Mouse (Mus musculus) heart, embryonic 16.5 days (tissue): ENCODE results near the gene Fance. TPM values are rescaled to one million over a fixed set of nuclear protein-coding genes. Genes with fewer than 3 reads are reported as not detected.

Source experiments
- ATAC-seq: fragments of 200-750 bp; cut with Nextera tagmentation; replicated peaks from 2 replicates; pipeline ENCODE4 v1.8.0; 2017; ENCODE audit warnings: moderate number of reproducible peaks; ENCODE audit not compliant: insufficient read depth, low FRiP score; ENCODE audit errors: extremely low read depth
- H3K27ac ChIP-seq: fragments of 300-500 bp; sonication (generic); 2 replicates; pipeline ENCODE4 v1.5.1; 2014; ENCODE audit warnings: mild to moderate bottlenecking, low read length, control low read depth, moderate library complexity
- H3K27me3 ChIP-seq: fragments of 300-500 bp; sonication (generic); 2 replicates; pipeline ENCODE4 v1.6.1; 2014; ENCODE audit warnings: low read length, mixed read lengths; ENCODE audit not compliant: control insufficient read depth, insufficient read depth
- H3K36me3 ChIP-seq: fragments of 300-500 bp; sonication (generic); 2 replicates; pipeline ENCODE4 v1.6.1; 2014; ENCODE audit not compliant: control insufficient read depth, insufficient read depth
- H3K4me1 ChIP-seq: fragments of 300-500 bp; sonication (generic); 2 replicates; pipeline ENCODE4 v1.6.1; 2014; ENCODE audit warnings: low read length, mixed read lengths; ENCODE audit not compliant: control insufficient read depth, insufficient read depth
- H3K4me2 ChIP-seq: fragments of 300-500 bp; sonication (generic); 2 replicates; pipeline ENCODE4 v1.6.1; 2014; ENCODE audit warnings: low read depth, mild to moderate bottlenecking, control low read depth, low read length
- H3K4me3 ChIP-seq: fragments of 300-500 bp; sonication (generic); 2 replicates; pipeline ENCODE4 v1.5.1; 2014; ENCODE audit warnings: mild to moderate bottlenecking, control low read depth, low read length
- H3K9ac ChIP-seq: fragments of 300-500 bp; sonication (generic); 2 replicates; pipeline ENCODE4 v1.6.1; 2014; ENCODE audit warnings: low read length, control low read depth
- H3K9me3 ChIP-seq: fragments of 300-500 bp; sonication (generic); replicated peaks from 2 replicates; pipeline ENCODE4 v1.6.1; 2016; ENCODE audit warnings: low read length; ENCODE audit not compliant: control insufficient read depth
- WGBS: fragments of 180-500 bp; shearing (Covaris S2); extraction: QIAGEN DNeasy Blood & Tissue Kit; methylation state at CpG from one replicate; pipeline ENCODE4 v1.1.7; 2014; 5-methylcytosine and 5-hydroxymethylcytosine counted together
- polyA plus RNA-seq: library from polyadenylated mRNA; unstranded; fragments of >200 nt; fragmentation: Nextera tagmentation; extraction: Ambion mirVana; gene quantifications from 2 replicates; pipeline ENCODE4 v1.2.1, GENCODE M21; 2015

Gene Fance
- polyA plus RNA-seq, 1 experiment from 2014 or later: 17.6 TPM

DNA sequence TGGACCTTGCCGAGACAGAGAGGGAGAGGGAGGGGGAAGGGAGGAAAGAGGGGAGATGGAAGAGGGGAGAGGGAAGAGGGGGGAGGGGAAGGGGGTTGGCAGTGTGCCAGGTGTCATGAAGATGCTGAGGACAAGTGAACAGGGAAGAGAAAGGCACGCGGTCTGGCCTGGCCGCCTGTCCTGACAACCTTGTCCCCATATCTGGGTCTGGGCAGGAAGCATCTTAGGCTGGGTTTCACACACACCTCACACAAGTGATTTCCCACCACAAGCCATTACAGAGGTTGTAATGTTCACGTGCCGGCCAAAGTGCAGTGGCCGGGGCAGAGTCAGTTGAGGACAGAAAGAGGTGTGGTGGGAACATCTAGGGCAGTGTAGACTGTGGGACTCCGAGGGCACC lies 25.7 kb upstream of the Fance start:
- Histone ChIP-seq H3K9me3 (peaks cover 5% of the 10 kb centered on the region), H3K4me2 (no peak overlapping the region), H3K27me3 (no peaks in the 10 kb centered on the region), H3K4me3 (no peak overlapping the region), H3K27ac (no peak overlapping the region), H3K4me1 (peaks cover 16% of the 10 kb centered on the region), H3K36me3 (peaks cover 2% of the 10 kb centered on the region; the same call in 1 of the 2 replicates), H3K9ac (no peak overlapping the region)
- 25% methylated on average over 8 of the region's 8 CpGs for WGBS
- ATAC-seq: peak; percentile 38; the same call in 1 of the 2 replicates

DNA sequence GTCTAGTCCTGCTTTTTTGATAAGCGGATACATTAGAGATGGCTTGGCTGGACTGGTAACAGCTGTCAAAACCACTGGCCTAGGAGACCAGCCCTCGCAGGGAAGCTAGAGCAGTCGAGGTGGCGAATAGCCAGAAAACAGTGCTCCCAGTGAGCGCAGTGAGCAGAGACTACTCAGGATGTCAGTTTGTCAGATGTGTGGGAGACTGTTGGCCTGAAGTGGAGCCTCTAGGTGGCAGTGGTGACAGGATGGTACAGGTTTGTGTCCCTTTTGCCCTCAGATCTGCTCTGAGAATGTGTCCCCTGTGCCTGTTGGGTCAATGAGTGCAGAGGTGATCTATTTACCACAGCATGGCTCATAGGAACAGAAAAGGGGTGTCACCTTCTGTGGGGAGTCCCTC lies 25.3 kb upstream of the Fance start:
- ATAC-seq: 0 out of 2 replicates have a peak, but pooled peaks have one; percentile 7
- H3K9me3 ChIP-seq: peaks cover 5% of the 10 kb centered on the region
- H3K4me1 ChIP-seq: peaks cover 16% of the 10 kb centered on the region
- no peak overlapping the region for H3K4me3 ChIP-seq
- no peak overlapping the region for H3K27ac ChIP-seq
- no peaks in the 10 kb centered on the region for H3K27me3 ChIP-seq
- H3K9ac ChIP-seq: no peak overlapping the region
- H3K4me2 ChIP-seq: no peak overlapping the region
- WGBS: 36% methylated on average over 5 of the region's 5 CpGs
- H3K36me3 ChIP-seq: peaks cover 2% of the 10 kb centered on the region; the same call in 1 of the 2 replicates

DNA sequence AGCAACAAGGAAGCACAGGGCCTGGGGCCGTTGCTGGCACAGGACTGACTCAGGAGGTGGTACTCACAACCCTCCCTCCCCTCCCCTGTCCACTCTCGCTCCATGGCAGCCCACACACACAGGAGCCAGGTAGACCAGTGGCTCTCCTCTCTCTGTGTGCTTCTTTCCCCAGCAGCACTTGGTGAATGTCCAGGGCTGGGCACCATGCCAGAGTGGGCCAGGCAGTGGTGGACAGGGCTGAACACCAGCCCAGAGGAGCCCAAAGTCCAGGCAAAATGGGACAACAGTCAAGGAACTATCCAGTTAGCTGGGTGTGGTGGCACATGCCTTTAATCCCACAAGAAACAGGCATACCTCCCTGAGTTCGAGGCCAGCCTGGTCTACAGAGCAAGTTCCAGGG lies 23.1 kb upstream of the Fance start:
- WGBS: 63% methylated on average over 3 of the region's 3 CpGs
- 0 out of 2 replicates have a peak, but pooled peaks have one; percentile 12 for ATAC-seq
- H3K27ac ChIP-seq: no peak overlapping the region
- peaks cover 5% of the 10 kb centered on the region for H3K9me3 ChIP-seq
- H3K4me3 ChIP-seq: no peak overlapping the region
- H3K36me3 ChIP-seq: peaks cover 2% of the 10 kb centered on the region; the same call in 1 of the 2 replicates
- no peak overlapping the region for H3K9ac ChIP-seq
- peaks cover 21% of the 10 kb centered on the region for H3K4me1 ChIP-seq
- H3K27me3 ChIP-seq: no peaks in the 10 kb centered on the region
- H3K4me2 ChIP-seq: no peak overlapping the region

DNA sequence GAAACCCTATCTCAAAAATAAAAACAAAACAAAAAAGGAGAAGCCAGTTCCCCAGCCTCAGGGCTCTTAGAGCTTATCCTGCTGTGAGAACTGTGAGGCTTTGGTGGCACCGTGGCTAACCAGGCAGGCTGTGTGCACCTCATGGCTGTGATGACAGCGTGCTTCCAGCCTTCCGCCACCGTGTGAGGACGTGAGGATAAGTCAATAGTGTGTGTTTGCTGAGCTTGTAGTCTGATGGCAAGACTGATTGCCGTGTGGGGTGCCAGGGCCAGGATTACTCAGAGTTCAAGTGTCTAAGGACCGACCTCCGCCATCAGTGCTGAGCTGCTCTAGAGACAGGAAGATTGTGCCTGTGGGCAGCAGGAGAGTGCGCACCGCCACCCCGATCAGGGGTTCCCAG lies 22.6 kb upstream of the Fance start:
- WGBS: 62% methylated on average over 11 of the region's 11 CpGs

DNA sequence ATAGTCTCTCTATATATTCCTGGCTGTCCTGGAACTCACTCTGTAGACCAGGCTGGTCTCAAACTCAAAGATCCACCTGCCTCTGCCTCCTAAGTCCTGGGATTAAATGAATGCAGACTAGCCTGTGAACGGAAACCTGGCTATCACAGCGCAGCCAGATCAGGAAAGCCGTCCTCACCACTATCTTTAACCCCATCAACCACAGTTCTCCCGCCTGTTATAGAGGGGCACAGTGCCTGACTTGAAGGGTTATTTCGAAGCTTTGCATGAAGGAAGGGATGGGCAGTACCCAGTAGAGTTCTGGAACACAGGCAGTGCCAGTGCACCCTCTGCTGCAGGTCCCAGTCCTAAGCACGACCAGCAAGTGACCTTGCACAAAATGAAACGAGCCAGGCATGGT lies 22.0 kb upstream of the Fance start:
- no peaks in the 10 kb centered on the region for H3K27me3 ChIP-seq
- peaks cover 21% of the 10 kb centered on the region for H3K4me1 ChIP-seq
- no peak for ATAC-seq
- no peak overlapping the region for H3K27ac ChIP-seq
- H3K9me3 ChIP-seq: peaks cover 5% of the 10 kb centered on the region
- H3K9ac ChIP-seq: no peak overlapping the region
- H3K4me2 ChIP-seq: no peak overlapping the region
- no peak overlapping the region for H3K4me3 ChIP-seq
- 73% methylated on average over 7 of the region's 7 CpGs for WGBS
- H3K36me3 ChIP-seq: peaks cover 2% of the 10 kb centered on the region; the same call in 1 of the 2 replicates

More for the DNA sequence above, 22.6 kb upstream of the Fance start:
- Histone ChIP-seq H3K9ac (no peak overlapping the region), H3K27ac (no peak overlapping the region), H3K4me1 (peaks cover 21% of the 10 kb centered on the region), H3K9me3 (peaks cover 5% of the 10 kb centered on the region), H3K4me2 (no peak overlapping the region), H3K4me3 (no peak overlapping the region), H3K36me3 (peaks cover 2% of the 10 kb centered on the region; the same call in 1 of the 2 replicates), H3K27me3 (no peaks in the 10 kb centered on the region)
- no peak for ATAC-seq

DNA sequence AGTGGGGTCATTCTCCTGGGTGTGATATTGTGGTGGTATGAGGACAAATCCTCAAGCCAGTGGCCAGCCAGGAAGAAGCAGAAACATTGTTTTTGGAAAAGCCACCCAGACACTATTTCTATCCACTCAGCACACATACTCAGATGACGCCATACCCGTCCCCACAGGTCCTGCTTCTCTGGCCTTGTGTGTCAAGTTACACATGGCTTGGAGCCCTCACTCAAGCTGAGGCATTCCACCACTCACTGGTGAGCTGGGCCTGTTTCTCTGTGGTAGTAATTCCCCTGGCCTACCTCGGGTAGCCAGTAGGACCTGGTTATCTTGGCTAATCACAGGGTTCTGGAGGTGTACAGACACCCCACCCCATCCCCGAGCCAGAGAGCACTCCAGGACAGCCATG lies 19.6 kb upstream of the Fance start:
- no peak overlapping the region for H3K27ac ChIP-seq
- H3K27me3 ChIP-seq: no peaks in the 10 kb centered on the region
- no peak overlapping the region for H3K9ac ChIP-seq
- H3K4me1 ChIP-seq: peaks cover 12% of the 10 kb centered on the region
- H3K4me2 ChIP-seq: no peak overlapping the region
- H3K9me3 ChIP-seq: peaks cover 5% of the 10 kb centered on the region
- H3K36me3 ChIP-seq: peaks cover 12% of the 10 kb centered on the region
- no peak overlapping the region for H3K4me3 ChIP-seq
- WGBS: 63% methylated on average over 4 of the region's 4 CpGs
- ATAC-seq: no peak; the same call in 1 of the 2 replicates

DNA sequence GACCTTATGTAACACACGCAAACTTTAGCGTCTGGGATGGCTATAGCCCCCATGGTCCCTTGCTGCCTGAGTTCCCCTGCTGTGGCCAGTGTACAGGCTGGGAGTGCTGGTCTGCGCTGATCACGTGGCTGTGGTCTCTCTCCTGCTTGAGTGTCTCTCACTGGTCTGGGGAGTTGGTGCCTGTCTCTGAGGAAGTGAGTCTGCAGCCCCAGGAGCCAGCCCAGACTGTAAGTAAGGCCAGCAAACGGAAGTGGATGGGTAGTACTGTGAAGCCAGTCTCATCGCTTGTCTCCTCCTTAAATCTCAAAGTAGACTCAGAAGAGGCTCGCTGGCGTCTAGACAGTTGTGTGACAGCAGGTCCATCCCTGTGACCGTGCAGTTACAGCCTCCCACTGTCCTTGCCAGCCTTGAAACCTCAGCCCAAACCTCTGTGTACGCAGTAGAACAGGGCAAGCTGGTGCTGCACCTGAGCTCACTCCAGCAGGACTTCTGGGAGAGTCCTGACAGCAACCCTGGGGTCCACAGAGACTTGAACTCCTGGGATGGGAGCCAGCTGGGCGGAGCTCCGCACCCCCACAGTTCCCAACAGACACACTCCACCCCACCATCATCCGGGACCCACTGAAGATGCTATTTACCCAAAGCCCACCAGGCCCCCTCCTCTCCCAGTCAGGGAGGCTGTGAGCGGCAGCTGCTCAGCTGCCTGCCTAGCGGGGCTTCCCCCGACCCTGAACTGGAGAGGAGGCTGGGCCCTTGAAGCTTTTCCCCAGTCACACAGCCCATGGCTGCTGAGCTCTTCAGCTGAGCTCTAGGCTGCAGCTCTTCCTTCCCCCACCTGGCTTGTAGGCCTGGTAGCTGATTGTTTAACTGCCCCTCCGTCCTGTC lies 18.6 kb upstream of the Fance start:
- 72% methylated on average over 17 of the region's 17 CpGs for WGBS
- peaks cover 15% of the 10 kb centered on the region for H3K36me3 ChIP-seq
- 0 out of 2 replicates have a peak overlapping the region, but pooled peaks have one; percentile 19 for H3K9ac ChIP-seq
- H3K4me2 ChIP-seq: no peak overlapping the region
- H3K27ac ChIP-seq: peak overlapping the region; percentile 27; the same call in 1 of the 2 replicates
- ATAC-seq: no peak; the same call in 1 of the 2 replicates
- H3K4me1 ChIP-seq: peaks cover 14% of the 10 kb centered on the region
- H3K27me3 ChIP-seq: no peaks in the 10 kb centered on the region
- H3K9me3 ChIP-seq: peaks cover 5% of the 10 kb centered on the region
- H3K4me3 ChIP-seq: no peak overlapping the region

DNA sequence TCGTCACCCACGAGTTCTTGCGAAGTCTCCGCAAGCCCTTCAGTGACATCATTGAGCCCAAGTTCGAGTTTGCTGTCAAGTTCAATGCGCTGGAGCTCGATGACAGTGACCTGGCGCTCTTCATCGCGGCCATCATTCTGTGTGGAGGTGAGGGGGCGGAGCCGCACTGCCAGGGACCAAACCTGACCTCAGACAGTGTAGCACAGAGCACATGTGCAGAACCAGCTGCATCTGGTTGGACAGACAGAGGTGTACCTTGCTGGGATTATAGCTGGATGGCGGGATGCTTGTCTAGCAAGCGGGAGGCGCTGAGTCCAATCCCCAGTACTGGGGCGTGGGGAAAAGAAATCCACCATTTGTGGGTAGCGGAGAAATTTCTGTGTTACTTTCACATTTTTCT lies 14.4 kb upstream of the Fance start:
- no peak overlapping the region for H3K27ac ChIP-seq
- WGBS: 91% methylated on average over 17 of the region's 17 CpGs
- ATAC-seq: no peak
- no peak overlapping the region for H3K9ac ChIP-seq
- H3K4me1 ChIP-seq: peaks cover 7% of the 10 kb centered on the region
- H3K36me3 ChIP-seq: peaks cover 13% of the 10 kb centered on the region
- H3K27me3 ChIP-seq: no peaks in the 10 kb centered on the region
- no peaks in the 10 kb centered on the region for H3K9me3 ChIP-seq
- no peak overlapping the region for H3K4me3 ChIP-seq
- no peak overlapping the region for H3K4me2 ChIP-seq

DNA sequence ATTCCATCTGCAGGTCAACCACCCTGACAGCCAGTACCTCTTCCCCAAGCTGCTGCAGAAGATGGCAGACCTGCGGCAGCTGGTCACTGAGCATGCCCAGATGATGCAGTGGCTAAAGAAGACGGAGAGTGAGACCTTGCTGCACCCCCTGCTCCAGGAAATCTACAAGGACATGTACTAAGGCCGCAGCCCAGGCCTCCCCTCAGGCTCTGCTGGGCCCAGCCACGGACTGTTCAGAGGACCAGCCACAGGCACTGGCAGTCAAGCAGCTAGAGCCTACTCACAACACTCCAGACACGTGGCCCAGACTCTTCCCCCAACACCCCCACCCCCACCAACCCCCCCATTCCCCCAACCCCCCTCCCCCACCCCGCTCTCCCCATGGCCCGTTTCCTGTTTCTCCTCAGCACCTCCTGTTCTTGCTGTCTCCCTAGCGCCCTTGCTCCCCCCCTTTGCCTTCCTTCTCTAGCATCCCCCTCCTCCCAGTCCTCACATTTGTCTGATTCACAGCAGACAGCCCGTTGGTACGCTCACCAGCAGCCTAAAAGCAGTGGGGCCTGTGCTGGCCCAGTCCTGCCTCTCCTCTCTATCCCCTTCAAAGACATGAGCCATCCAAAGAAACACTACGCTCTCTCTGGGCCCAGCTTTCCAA lies 13.5 kb upstream of the Fance start:
- Histone ChIP-seq H3K27me3 (no peaks in the 10 kb centered on the region), H3K9ac (no peak overlapping the region), H3K9me3 (no peaks in the 10 kb centered on the region), H3K4me2 (no peak overlapping the region), H3K27ac (no peak overlapping the region), H3K4me3 (no peak overlapping the region), H3K36me3 (peaks cover 13% of the 10 kb centered on the region), H3K4me1 (peaks cover 4% of the 10 kb centered on the region)
- 49% methylated on average over 11 of the region's 11 CpGs for WGBS
- ATAC-seq: no peak
